Comparison of ENCODE assay signal across 22 mouse cellular contexts in genomic region chr3:143162444-143162843, GRCm38 (mm10).
DNase-seq lines count a peak whose midpoint lies in the region; ATAC-seq and TF ChIP-seq lines count a peak whose summit lies in the region.
"Had no signal": no experiment of that assay in that cellular context is flagged by ENCODE, and none has a peak within 500 bp of the region (broad histone marks: within the 10 kb centered on the region; RNA-seq: fewer than 3 reads in every experiment).

No protein-coding gene starts in this region.

- no peak overlapping the region for H3K4me3 ChIP-seq in hindbrain, embryonic 16.5 days (ENCODE audit: low read length)
- no peak overlapping the region for H3K4me3 ChIP-seq in hindbrain, embryonic 14.5 days (replicated peaks; ENCODE audit: low read length)
- H3K4me3 ChIP-seq in kidney, postnatal 0 days (replicated peaks; ENCODE audit: low read depth, low read length), result no peak overlapping the region
- no peak overlapping the region for H3K4me3 ChIP-seq in forebrain, embryonic 13.5 days
- no peak overlapping the region for H3K4me3 ChIP-seq in forebrain, postnatal 0 days (ENCODE audit: low read depth, low read length)
- H3K4me3 ChIP-seq: embryonic facial prominence, embryonic 13.5 days; heart, adult 2 months; heart, embryonic 12.5 days; hindbrain, embryonic 10.5 days; hindbrain, embryonic 15.5 days had no signal

- H3K27ac ChIP-seq in hindbrain, embryonic 16.5 days (ENCODE audit: low read depth, low read length), result no peak overlapping the region
- no peak overlapping the region for H3K27ac ChIP-seq in hindbrain, embryonic 14.5 days
- H3K27ac ChIP-seq in kidney, postnatal 0 days, result no peak overlapping the region
- no peak overlapping the region for H3K27ac ChIP-seq in forebrain, embryonic 13.5 days
- H3K27ac ChIP-seq in forebrain, postnatal 0 days (ENCODE audit: low read depth, low read length), result no peak overlapping the region
- H3K27ac ChIP-seq: embryonic facial prominence, embryonic 13.5 days; heart, adult 2 months; hindbrain, embryonic 10.5 days; hindbrain, embryonic 15.5 days had no signal

- DNase-seq in hindbrain, embryonic 14.5 days (ENCODE audit: low spot score), result no peak
- DNase-seq in kidney, postnatal 0 days (ENCODE audit: low spot score), result no peak
- DNase-seq in kidney, adult 18-20 months, result no peak
- DNase-seq in forebrain, postnatal 0 days, result no peak
- DNase-seq in thymus, postnatal 25 days, result no peak
- DNase-seq in heart, adult 11 months, result no peak
- DNase-seq: adrenal gland, postnatal 14 days; cerebellum, adult 18-20 months; cerebellum, adult 9-11 months; cerebellum, postnatal 36 days; gastrocnemius, postnatal 10 days; heart, adult 2 months had no signal

- no peak overlapping the region for H3K4me2 ChIP-seq in hindbrain, embryonic 16.5 days (ENCODE audit: low read length)
- H3K4me2 ChIP-seq in hindbrain, embryonic 14.5 days (replicated peaks), result no peak overlapping the region
- no peak overlapping the region for H3K4me2 ChIP-seq in kidney, postnatal 0 days (ENCODE audit: low read length)
- no peak overlapping the region for H3K4me2 ChIP-seq in forebrain, embryonic 13.5 days
- no peak overlapping the region for H3K4me2 ChIP-seq in forebrain, postnatal 0 days (ENCODE audit: low read depth)
- H3K4me2 ChIP-seq: embryonic facial prominence, embryonic 13.5 days; heart, embryonic 12.5 days; hindbrain, embryonic 15.5 days had no signal

- WGBS in hindbrain, embryonic 16.5 days, result 67% methylated on average over 1 of the region's 1 CpGs
- 73% methylated on average over 1 of the region's 1 CpGs for WGBS in hindbrain, embryonic 14.5 days
- WGBS in kidney, postnatal 0 days, result 72% methylated on average over 1 of the region's 1 CpGs
- WGBS in forebrain, embryonic 13.5 days, result 54% methylated on average over 1 of the region's 1 CpGs
- 36% methylated on average over 1 of the region's 1 CpGs for WGBS in forebrain, postnatal 0 days

- ATAC-seq in hindbrain, embryonic 16.5 days, result peak; percentile 40; the same call in 1 of the 2 replicates
- no peak for ATAC-seq in hindbrain, embryonic 14.5 days (ENCODE audit: low FRiP score)
- ATAC-seq in kidney, postnatal 0 days (replicated peaks; ENCODE audit: low FRiP score, low read depth), result 0 out of 2 replicates have a peak, but pooled peaks have one; percentile 21
- 0 out of 2 replicates have a peak, but pooled peaks have one; percentile 43 for ATAC-seq in forebrain, embryonic 13.5 days
- 0 out of 2 replicates have a peak, but pooled peaks have one; percentile 42 for ATAC-seq in forebrain, postnatal 0 days
- ATAC-seq: activated CD4-positive, CD25-positive, alpha-beta regulatory T cell, adult 4 months; inflammation-experienced regulatory T-cells, adult 6 months; Patski had no signal

- no peak overlapping the region for H3K9ac ChIP-seq in hindbrain, embryonic 16.5 days (ENCODE audit: low read depth, low read length)
- no peak overlapping the region for H3K9ac ChIP-seq in hindbrain, embryonic 14.5 days
- no peak overlapping the region for H3K9ac ChIP-seq in kidney, postnatal 0 days (ENCODE audit: low read depth, low read length)
- no peak overlapping the region for H3K9ac ChIP-seq in forebrain, embryonic 13.5 days
- H3K9ac ChIP-seq in forebrain, postnatal 0 days, result no peak overlapping the region
- H3K9ac ChIP-seq: embryonic facial prominence, embryonic 13.5 days; heart, embryonic 12.5 days; hindbrain, embryonic 15.5 days had no signal

- no peaks in the 10 kb centered on the region for H3K9me3 ChIP-seq in hindbrain, embryonic 16.5 days (ENCODE audit: control insufficient read depth, low read length)
- no peaks in the 10 kb centered on the region for H3K9me3 ChIP-seq in hindbrain, embryonic 14.5 days (ENCODE audit: control insufficient read depth, low read length)
- no peaks in the 10 kb centered on the region for H3K9me3 ChIP-seq in kidney, postnatal 0 days (replicated peaks; ENCODE audit: low read length)
- H3K9me3 ChIP-seq in forebrain, embryonic 13.5 days (replicated peaks), result no peaks in the 10 kb centered on the region
- no peaks in the 10 kb centered on the region for H3K9me3 ChIP-seq in forebrain, postnatal 0 days (ENCODE audit: low read length)
- H3K9me3 ChIP-seq: embryonic facial prominence, embryonic 13.5 days; heart, embryonic 12.5 days; hindbrain, embryonic 10.5 days; hindbrain, embryonic 15.5 days had no signal

- H3K4me1 ChIP-seq in hindbrain, embryonic 16.5 days (ENCODE audit: control insufficient read depth, insufficient read depth, low read depth, low read length), result no peaks in the 10 kb centered on the region
- no peaks in the 10 kb centered on the region for H3K4me1 ChIP-seq in hindbrain, embryonic 14.5 days (replicated peaks; ENCODE audit: control insufficient read depth, insufficient read depth, low read length)
- H3K4me1 ChIP-seq in kidney, postnatal 0 days (replicated peaks; ENCODE audit: insufficient read depth, low read length), result no peaks in the 10 kb centered on the region
- H3K4me1 ChIP-seq in forebrain, embryonic 13.5 days, result peaks cover 6% of the 10 kb centered on the region; the same call in 1 of the 2 replicates
- H3K4me1 ChIP-seq in forebrain, postnatal 0 days (ENCODE audit: insufficient read depth), result no peaks in the 10 kb centered on the region
- H3K4me1 ChIP-seq: heart, embryonic 12.5 days; hindbrain, embryonic 15.5 days had no signal

- TF ChIP-seq CTCF in kidney, postnatal 0 days (IDR thresholded peaks at IDR 0.05; ENCODE audit: low read depth), result no peak
- TF ChIP-seq CTCF in forebrain, postnatal 0 days (IDR thresholded peaks at IDR 0.05; ENCODE audit: low read depth), result no peak

- H3K36me3 ChIP-seq in hindbrain, embryonic 16.5 days (ENCODE audit: control insufficient read depth, insufficient read depth, low read length), result no peaks in the 10 kb centered on the region
- H3K36me3 ChIP-seq in hindbrain, embryonic 14.5 days (replicated peaks; ENCODE audit: control insufficient read depth, insufficient read depth), result no peaks in the 10 kb centered on the region
- H3K36me3 ChIP-seq in kidney, postnatal 0 days (ENCODE audit: insufficient read depth, low read length), result no peaks in the 10 kb centered on the region
- H3K36me3 ChIP-seq in forebrain, embryonic 13.5 days (ENCODE audit: poor library complexity, severe bottlenecking), result no peaks in the 10 kb centered on the region
- H3K36me3 ChIP-seq in forebrain, postnatal 0 days (ENCODE audit: insufficient read depth), result no peaks in the 10 kb centered on the region
- H3K36me3 ChIP-seq: embryonic facial prominence, embryonic 13.5 days; heart, embryonic 12.5 days; hindbrain, embryonic 10.5 days; hindbrain, embryonic 15.5 days had no signal

- H3K27me3 ChIP-seq in hindbrain, embryonic 16.5 days (replicated peaks; ENCODE audit: control insufficient read depth, insufficient read depth, low read length), result no peaks in the 10 kb centered on the region
- no peaks in the 10 kb centered on the region for H3K27me3 ChIP-seq in hindbrain, embryonic 14.5 days (ENCODE audit: control insufficient read depth, insufficient read depth, low read length)
- no peaks in the 10 kb centered on the region for H3K27me3 ChIP-seq in kidney, postnatal 0 days (ENCODE audit: insufficient read depth, low read length)
- no peaks in the 10 kb centered on the region for H3K27me3 ChIP-seq in forebrain, embryonic 13.5 days
- no peaks in the 10 kb centered on the region for H3K27me3 ChIP-seq in forebrain, postnatal 0 days (ENCODE audit: insufficient read depth, low read length)
- H3K27me3 ChIP-seq: CH12.LX; embryonic facial prominence, embryonic 13.5 days; heart, embryonic 12.5 days; hindbrain, embryonic 15.5 days; Patski had no signal
